Comparison of ENCODE assay signal across 11 mouse cellular contexts in the genomic region with DNA sequence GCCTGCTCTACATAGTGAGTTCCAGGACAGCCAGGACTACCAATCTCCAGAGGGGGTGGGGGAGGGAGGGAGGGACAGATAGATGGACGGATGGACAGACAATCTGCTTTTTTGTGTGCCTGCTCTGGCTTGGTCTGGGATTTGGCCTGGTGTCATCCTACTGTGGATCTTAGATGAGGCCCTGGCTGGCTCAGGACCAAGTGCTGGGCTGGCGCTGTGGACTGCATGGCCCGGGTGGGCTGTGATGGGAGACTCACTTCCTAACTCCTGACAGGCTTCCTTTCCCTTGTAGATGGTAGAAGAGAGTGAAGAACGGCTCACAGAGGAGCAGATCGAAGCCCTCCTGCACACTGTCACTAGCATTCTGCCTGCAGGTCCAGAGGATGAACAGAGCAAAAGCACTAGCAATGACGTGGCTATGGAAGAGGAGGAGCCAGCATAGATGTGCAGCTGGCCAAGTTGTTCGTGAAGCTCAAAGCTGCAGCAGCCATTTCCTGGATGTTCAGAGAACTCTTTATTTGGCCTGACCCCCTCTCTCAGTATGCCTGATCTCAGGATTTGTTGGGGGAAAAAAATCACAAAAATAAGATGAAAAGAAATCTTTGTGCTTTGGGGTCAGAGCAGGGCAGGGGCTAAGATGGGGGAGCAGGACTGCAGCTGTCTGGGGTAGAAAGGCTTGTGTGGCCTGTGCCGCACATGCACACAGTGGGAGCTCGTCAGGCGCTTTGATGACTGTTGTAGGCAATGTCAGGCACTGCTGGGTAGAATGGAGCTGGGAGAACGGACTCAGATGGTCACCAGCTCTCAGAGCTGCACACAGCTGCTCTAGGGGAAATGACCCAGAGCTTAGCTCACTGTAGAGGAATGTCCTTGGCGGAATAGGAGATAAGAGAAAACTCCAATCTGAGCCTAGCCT. TPM values are rescaled to one million over a fixed set of nuclear protein-coding genes. Genes with fewer than 3 reads are reported as not detected.
DNase-seq lines count a peak whose midpoint lies in the region; TF ChIP-seq lines count a peak whose summit lies in the region.
"Had no signal": no experiment of that assay in that cellular context is flagged by ENCODE, and none has a peak within 500 bp of the region (broad histone marks: within the 10 kb centered on the region; RNA-seq: fewer than 3 reads in every experiment).

No protein-coding gene starts in this region.

- H3K9me3 ChIP-seq in heart, embryonic 10.5 days: no peaks in the 10 kb centered on the region
- H3K9me3 ChIP-seq: limb, embryonic 13.5 days had no signal

- H3K36me3 ChIP-seq in heart, embryonic 10.5 days: peaks cover 33% of the 10 kb centered on the region; the same call in 1 of the 2 replicates

- no peak for DNase-seq in left cerebral cortex, adult 2 months (ENCODE audit: extremely low spot score in 1 of 2, low spot score in 2 of 2)
- DNase-seq in left cerebral cortex, postnatal 4 days: no peak
- no peak for DNase-seq in heart, embryonic 10.5 days (ENCODE audit: low spot score)
- peak; percentile 57 for DNase-seq in heart, postnatal 4 days
- peak; percentile 37 for DNase-seq in lung, postnatal 36 days
- no peak for DNase-seq in urinary bladder, postnatal 4 days (ENCODE audit: low spot score in 2 of 2)
- DNase-seq in urinary bladder, adult 2 months (ENCODE audit: low spot score): no peak
- DNase-seq: cerebellum, adult 2 months; retina, postnatal 1 day had no signal

- H3K4me1 ChIP-seq in heart, embryonic 10.5 days: peaks cover 13% of the 10 kb centered on the region
- H3K4me1 ChIP-seq: limb, embryonic 13.5 days had no signal

- intact Hi-C loops in left cerebral cortex, adult 2 months (cut with DNase I): no loop called here
- intact Hi-C loops in left cerebral cortex, postnatal 4 days (cut with DNase I): no loop called here

- peak overlapping the region; percentile 32 for H3K27ac ChIP-seq in left cerebral cortex, adult 2 months
- H3K27ac ChIP-seq in heart, embryonic 10.5 days: peak overlapping the region; percentile 72; the same call in 1 of the 2 replicates
- H3K27ac ChIP-seq: limb, embryonic 13.5 days had no signal

- 58% methylated on average over 12 of the region's 12 CpGs for WGBS in heart, embryonic 10.5 days

- no peak for TF ChIP-seq CTCF in left cerebral cortex, adult 2 months (IDR thresholded peaks at IDR 0.05)

- no peak overlapping the region for H3K4me3 ChIP-seq in left cerebral cortex, adult 2 months
- H3K4me3 ChIP-seq in heart, embryonic 10.5 days: no peak overlapping the region
- H3K4me3 ChIP-seq: limb, embryonic 13.5 days had no signal

- H3K27me3 ChIP-seq in heart, embryonic 10.5 days (ENCODE audit: insufficient read depth, poor library complexity, severe bottlenecking): peaks cover 2% of the 10 kb centered on the region; the same call in 1 of the 2 replicates
- H3K27me3 ChIP-seq: limb, embryonic 13.5 days; Patski had no signal

RNA-seq across cellular contexts. Expression of a gene that starts 13.5 kb away (rescaled TPM):
- total RNA-seq in left cerebral cortex, adult 2 months (2021): 10 to 100 TPM; 34.0 to 34.1 TPM
- 10 to 100 TPM; 33.8 to 38.2 TPM for total RNA-seq in left cerebral cortex, postnatal 4 days (2021)
- 27.2 and 44.6 TPM in 2 replicates for polyA plus RNA-seq in heart, embryonic 10.5 days (2016; fragmentation: Nextera tagmentation; extraction: Ambion mirVana)
- total RNA-seq in heart, postnatal 4 days (2021): 10 to 100 TPM; 15.7 to 16.9 TPM
- polyA plus RNA-seq in urinary bladder, adult 2 months (2012; rRNA removed): 77.9 and 89.4 TPM in 2 replicates

RNA-seq across cellular contexts. Expression of a gene that starts 30.6 kb away (rescaled TPM):
- total RNA-seq in left cerebral cortex, adult 2 months (2021): 10 to 100 TPM; 30.2 to 30.8 TPM
- 10 to 100 TPM; 44.4 to 49.5 TPM for total RNA-seq in left cerebral cortex, postnatal 4 days (2021)
- 33.1 and 39.9 TPM in 2 replicates for polyA plus RNA-seq in heart, embryonic 10.5 days (2016; fragmentation: Nextera tagmentation; extraction: Ambion mirVana)
- 10 to 100 TPM; 14.8 to 15.7 TPM for total RNA-seq in heart, postnatal 4 days (2021)
- polyA plus RNA-seq in urinary bladder, adult 2 months (2012; rRNA removed): 26.6 and 28.6 TPM in 2 replicates

RNA-seq across cellular contexts. Expression of a gene that starts 30.6 kb away (rescaled TPM):
- 10 to 100 TPM; 15.7 to 23.5 TPM for total RNA-seq in left cerebral cortex, adult 2 months (2021)
- total RNA-seq in left cerebral cortex, postnatal 4 days (2021): 10 to 100 TPM; 31.0 to 34.9 TPM
- polyA plus RNA-seq in heart, embryonic 10.5 days (2016; fragmentation: Nextera tagmentation; extraction: Ambion mirVana): 25.1 and 35.9 TPM in 2 replicates
- 10 to 100 TPM; 15.1 to 17.6 TPM for total RNA-seq in heart, postnatal 4 days (2021)
- polyA plus RNA-seq in urinary bladder, adult 2 months (2012; rRNA removed): 20.1 and 20.8 TPM in 2 replicates

RNA-seq across cellular contexts. Expression of a gene that starts 56.8 kb away (rescaled TPM):
- 10 to 100 TPM; 10.3 to 12.2 TPM for total RNA-seq in left cerebral cortex, adult 2 months (2021)
- total RNA-seq in left cerebral cortex, postnatal 4 days (2021): 10 to 100 TPM; 12.2 to 12.8 TPM
- 47.3 and 56.8 TPM in 2 replicates for polyA plus RNA-seq in heart, embryonic 10.5 days (2016; fragmentation: Nextera tagmentation; extraction: Ambion mirVana)
- total RNA-seq in heart, postnatal 4 days (2021): 10 to 100 TPM; 26.6 to 26.8 TPM
- polyA plus RNA-seq in urinary bladder, adult 2 months (2012; rRNA removed): 42.0 and 43.1 TPM in 2 replicates

Comparison
In these comparisons a context has a peak if more than half of its experiments do, and no peak if none do; other contexts are left out.
1. DNase-seq: peak in heart, postnatal 4 days (single experiment) and lung, postnatal 36 days (single experiment); none in left cerebral cortex, adult 2 months (0 of 2), left cerebral cortex, postnatal 4 days (single experiment), heart, embryonic 10.5 days (single experiment), urinary bladder, postnatal 4 days (0 of 2) and urinary bladder, adult 2 months (single experiment).